Mouse (Mus musculus) heart, adult 18-20 months (tissue): ENCODE results near the gene C87436. TPM values are rescaled to one million over a fixed set of nuclear protein-coding genes. Genes with fewer than 3 reads are reported as not detected.

ENCODE experiments used
- DNase-seq, 2 experiments: peaks; one replicate each; pipeline ENCODE4 v3.0.0; 2021 to 2022; ENCODE audit warnings: mixed read lengths in 1 of 2
- total RNA-seq, 2 experiments: library from RNA; stranded (reverse); gene quantifications; 2 replicates each; pipeline ENCODE4 v1.2.3; 2021

The C87436 gene
- total RNA-seq, 2 experiments from 2014 or later = 8.4 to 10.4 TPM

DNA sequence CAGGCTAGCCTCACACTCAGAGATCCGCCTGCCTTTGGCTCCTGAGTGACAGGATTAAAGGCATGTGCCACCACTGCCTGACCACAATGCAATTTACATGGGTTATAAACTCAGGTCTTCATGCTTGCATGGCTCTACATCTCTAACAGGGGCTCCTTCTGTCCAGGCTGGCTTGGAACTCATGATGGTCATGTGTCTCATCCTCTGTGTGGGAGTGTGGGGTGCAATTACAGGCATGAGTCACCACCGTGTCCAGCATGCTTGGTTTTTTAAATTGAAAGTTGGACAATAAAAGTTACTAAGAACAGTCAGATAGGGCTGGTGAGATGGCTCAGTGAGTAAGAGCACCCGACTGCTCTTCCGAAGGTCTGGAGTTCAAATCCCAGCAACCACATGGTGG is 75.1 kb downstream of the C87436 start:
- no peak for DNase-seq

DNA sequence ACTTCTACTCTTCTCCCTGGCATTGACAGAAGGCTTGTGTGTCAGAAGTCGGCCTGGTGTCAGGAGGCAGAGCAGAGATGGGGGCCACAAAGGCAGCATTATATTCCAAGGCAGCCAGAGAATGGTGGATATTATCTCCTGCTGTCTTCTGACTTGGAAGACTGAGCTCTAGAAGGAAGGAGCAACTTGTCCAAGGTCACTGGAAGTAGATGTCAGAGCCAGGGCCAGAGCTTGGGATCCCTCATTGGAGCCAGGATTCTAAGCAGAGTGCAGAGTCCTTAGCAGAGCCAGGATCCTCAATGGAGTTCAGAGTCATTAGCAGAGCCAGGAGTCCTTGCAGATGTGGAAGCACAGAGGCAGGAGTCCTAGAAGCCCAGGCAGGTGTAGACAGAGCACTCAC is 77.8 kb downstream of the C87436 start:
- DNase-seq = peak; percentile 69 to 77

DNA sequence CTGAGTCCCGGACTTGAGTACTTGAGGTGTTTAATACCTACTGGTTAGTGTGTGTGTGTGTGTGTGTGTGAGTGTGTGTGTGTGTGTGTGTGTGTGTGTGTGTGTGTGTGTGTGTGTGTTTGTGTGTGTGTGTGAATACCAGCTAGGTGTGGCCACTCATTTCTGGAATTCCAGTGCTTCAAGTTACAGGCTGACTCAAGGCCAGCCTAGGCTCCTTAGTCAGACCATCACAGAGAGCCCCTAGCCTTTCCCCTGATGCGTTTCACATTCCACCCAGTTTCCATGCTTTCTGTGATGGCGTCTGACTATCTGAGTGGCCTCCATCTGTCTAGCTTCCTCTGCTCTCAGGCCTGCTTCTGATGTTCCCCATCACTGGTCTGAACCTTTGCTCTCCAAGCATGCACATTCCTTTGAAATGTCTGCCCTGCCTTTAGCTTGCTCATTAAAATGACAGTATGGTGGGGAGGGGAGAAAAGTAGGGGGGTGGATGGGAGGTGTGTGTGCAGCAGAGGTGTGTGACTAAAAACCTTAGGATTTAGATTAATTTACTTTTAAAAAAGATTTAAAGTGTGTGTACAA is 81.7 kb downstream of the C87436 start:
- no peak for DNase-seq

- DNase-seq = peak in 1 of 2 experiments; percentile 14
Measured at GRCm38 (mm10) chr6:86522001-86522911, 84.1 kb downstream of the C87436 start.

Other genes starting within 250 kb of the C87436 start
- gene Tgfa, start 243.2 kb upstream of the C87436 start, total RNA-seq = 1 to 10 TPM; 1.2 to 1.7 TPM
- 10 to 100 TPM; 28.6 to 28.7 TPM for gene Fam136a, start 72.7 kb upstream of the C87436 start, total RNA-seq
- gene Snrpg, start 67.1 kb upstream of the C87436 start, total RNA-seq = 10 to 100 TPM; 41.2 to 48.5 TPM
- 10 to 100 TPM; 81.9 to 86.8 TPM for gene Pcyox1, start 41.2 kb upstream of the C87436 start, total RNA-seq
- gene Tia1, start 34.2 kb upstream of the C87436 start, total RNA-seq = 10 to 100 TPM; 17.2 to 19.3 TPM
- gene Gm44790, start 11.7 kb upstream of the C87436 start, total RNA-seq = not detected
- gene Pcbp1, start 87.9 kb downstream of the C87436 start, total RNA-seq = 100 to 1,000 TPM; 142 to 150 TPM
- not detected for gene Asprv1, start 189.8 kb downstream of the C87436 start, total RNA-seq
- 1 to 10 TPM; 6.2 to 6.5 TPM for gene Mxd1, start 230.8 kb downstream of the C87436 start, total RNA-seq
- gene Snrnp27, start 246.1 kb downstream of the C87436 start, total RNA-seq = 10 to 100 TPM; 47.7 to 48.7 TPM